Mouse (Mus musculus) erythroblast, embryonic 14.5 days (primary cell): ENCODE results near the gene Scd2. TPM values are rescaled to one million over a fixed set of nuclear protein-coding genes. Genes with fewer than 3 reads are reported as not detected.
"Not testable (repeated sequence)": the region's sequence is repeated elsewhere in the genome, so short reads cannot be mapped to it uniquely, and the experiment has no call there.

Experiments
- H3K27me3 ChIP-seq: 2 replicates; pipeline ENCODE4 v1.6.1; 2012; ENCODE audit warnings: inconsistent platforms; ENCODE audit not compliant: control insufficient read depth
- H3K36me3 ChIP-seq: 2 replicates; pipeline ENCODE4 v1.6.1; 2012; ENCODE audit warnings: mild to moderate bottlenecking, inconsistent platforms; ENCODE audit not compliant: control insufficient read depth
- H3K4me1 ChIP-seq: 2 replicates; pipeline ENCODE4 v1.6.1; 2012; ENCODE audit warnings: inconsistent platforms; ENCODE audit not compliant: control insufficient read depth
- H3K4me3 ChIP-seq: replicated peaks from 2 replicates; pipeline ENCODE3; 2012; ENCODE audit warnings: moderate library complexity, mild to moderate bottlenecking, inconsistent platforms
- H3K9me3 ChIP-seq: 2 replicates; pipeline ENCODE4 v1.6.1; 2012; ENCODE audit warnings: low read length, inconsistent platforms, mixed read lengths; ENCODE audit not compliant: control insufficient read depth
- GATA1 ChIP-seq: IDR thresholded peaks from 2 replicates; pipeline ENCODE4 v1.6.1; 2012; ENCODE audit warnings: low read length, inconsistent platforms, mixed read lengths
- TAL1 ChIP-seq: IDR thresholded peaks from 3 replicates; pipeline ENCODE4 v1.6.1; 2012; ENCODE audit warnings: low read length, inconsistent platforms, mixed read lengths
- polyA plus RNA-seq: library from polyadenylated mRNA; stranded (reverse); fragments of >175 nt; gene quantifications from 2 replicates; pipeline ENCODE4 v1.2.3, GENCODE M21; 2012

The Scd2 gene
- polyA plus RNA-seq, 1 experiment: 0.27 TPM

DNA sequence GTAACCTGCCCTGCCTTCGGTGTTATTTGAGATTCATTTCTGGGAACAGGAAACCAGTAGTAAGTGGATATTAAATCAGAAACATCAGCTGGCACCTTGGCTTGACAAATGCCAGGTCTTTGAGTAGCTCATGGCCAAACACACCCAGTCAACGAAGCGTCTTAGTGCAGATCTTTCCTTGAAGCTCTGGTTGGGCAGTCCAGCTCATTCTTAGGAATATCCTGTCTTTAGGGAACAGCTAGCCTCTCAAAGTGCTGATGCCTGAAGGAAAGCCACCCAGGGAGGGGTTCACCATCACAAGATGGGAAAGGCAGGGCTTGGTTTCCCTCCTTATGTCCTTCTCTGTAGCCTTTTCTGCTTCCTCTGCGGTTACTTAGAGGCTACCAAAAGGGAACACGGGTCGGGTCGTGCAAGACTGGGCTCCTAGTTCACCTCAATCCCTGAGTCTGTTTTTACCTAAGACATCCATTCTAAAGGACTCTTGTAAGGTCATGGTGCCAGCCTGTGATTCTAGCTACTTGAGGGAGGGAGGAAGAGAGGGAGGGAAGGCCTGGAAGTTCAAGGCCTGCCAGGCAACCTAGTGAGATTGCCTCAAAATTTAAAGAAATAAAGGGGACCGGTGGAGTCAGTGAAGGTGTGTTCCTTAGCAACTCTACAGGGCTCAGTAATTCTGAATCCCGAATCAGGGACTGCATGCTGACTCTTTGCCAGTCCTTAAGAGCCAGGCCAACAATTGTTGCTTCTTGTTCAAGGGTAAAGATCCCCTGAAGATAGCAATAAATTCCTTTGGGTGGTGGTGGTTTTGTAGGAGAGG lies 13.8 kb downstream of the Scd2 start:
- Histone ChIP-seq H3K36me3 (peaks cover 70% of the 10 kb centered on the region), H3K4me1 (peaks cover 24% of the 10 kb centered on the region), H3K27me3 (no peaks in the 10 kb centered on the region), H3K4me3 (no peak overlapping the region), H3K9me3 (no peaks in the 10 kb centered on the region)
- no peak for TF ChIP-seq GATA1
- no peak for TF ChIP-seq TAL1

DNA sequence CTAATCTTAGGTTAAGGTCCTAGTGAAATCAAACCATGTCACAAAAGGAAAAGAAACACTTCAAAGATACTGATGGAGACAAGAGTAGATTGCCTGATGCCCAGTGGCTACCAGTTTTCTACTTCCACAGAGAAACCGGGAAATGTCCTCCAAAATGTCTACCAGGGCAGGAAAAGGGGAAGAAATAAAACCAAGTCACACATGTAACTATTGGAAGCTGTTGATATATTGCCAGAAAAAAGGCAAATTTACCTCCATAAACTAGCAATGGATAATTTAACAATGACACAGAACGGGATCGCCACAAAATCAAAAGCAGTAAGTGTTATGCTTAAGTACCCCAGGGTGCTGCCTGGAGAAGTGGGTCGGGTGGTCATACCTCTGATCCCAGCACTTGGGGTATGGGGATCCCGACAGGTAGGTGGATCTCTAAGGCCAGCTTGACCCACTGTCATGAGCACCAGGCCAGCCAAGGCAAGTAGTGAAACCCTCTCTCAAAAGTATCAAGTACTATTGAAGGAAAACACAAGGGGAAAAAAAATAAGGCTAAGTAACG lies 14.5 kb downstream of the Scd2 start:
- Histone ChIP-seq H3K36me3 (peaks cover 63% of the 10 kb centered on the region), H3K4me1 (peaks cover 18% of the 10 kb centered on the region)

DNA sequence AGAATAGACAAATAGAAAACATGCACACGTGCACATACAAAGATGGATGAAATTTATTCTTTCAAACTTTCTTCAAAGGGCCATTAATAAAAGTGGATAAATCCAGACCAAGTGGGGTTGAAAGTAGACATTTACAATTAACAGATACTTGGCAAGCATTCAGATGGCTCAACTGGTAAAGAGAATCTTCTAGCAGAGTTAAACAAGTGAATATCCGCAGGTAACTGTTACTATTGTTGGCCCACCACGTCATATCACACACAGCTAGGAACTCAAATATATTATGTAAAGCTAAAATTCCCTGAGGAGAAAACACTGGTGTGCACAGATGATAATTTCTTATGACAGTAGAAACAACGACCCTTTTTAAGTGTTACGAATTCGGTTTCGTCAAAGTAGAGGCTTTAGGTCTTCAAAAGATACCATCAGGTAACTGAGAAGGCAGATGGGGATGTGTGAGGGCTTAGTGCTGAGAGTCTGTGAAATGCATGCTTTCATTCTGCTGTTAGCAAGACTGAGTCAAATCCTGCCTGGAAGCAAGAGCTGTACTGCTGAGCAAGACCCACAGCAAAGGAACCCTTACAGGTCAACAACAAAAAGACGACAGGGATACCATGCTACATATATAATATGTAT lies 15.3 kb downstream of the Scd2 start:
- TF ChIP-seq TAL1: no peak
- TF ChIP-seq GATA1: no peak
- no peaks in the 10 kb centered on the region for H3K27me3 ChIP-seq
- H3K36me3 ChIP-seq: peaks cover 55% of the 10 kb centered on the region
- no peak overlapping the region for H3K4me3 ChIP-seq
- no peaks in the 10 kb centered on the region for H3K9me3 ChIP-seq
- peaks cover 17% of the 10 kb centered on the region for H3K4me1 ChIP-seq

More for the DNA sequence above, 14.5 kb downstream of the Scd2 start:
- Histone ChIP-seq H3K4me3 (no peak overlapping the region), H3K27me3 (no peaks in the 10 kb centered on the region), H3K9me3 (no peaks in the 10 kb centered on the region)
- TF ChIP-seq GATA1: no peak
- no peak for TF ChIP-seq TAL1

DNA sequence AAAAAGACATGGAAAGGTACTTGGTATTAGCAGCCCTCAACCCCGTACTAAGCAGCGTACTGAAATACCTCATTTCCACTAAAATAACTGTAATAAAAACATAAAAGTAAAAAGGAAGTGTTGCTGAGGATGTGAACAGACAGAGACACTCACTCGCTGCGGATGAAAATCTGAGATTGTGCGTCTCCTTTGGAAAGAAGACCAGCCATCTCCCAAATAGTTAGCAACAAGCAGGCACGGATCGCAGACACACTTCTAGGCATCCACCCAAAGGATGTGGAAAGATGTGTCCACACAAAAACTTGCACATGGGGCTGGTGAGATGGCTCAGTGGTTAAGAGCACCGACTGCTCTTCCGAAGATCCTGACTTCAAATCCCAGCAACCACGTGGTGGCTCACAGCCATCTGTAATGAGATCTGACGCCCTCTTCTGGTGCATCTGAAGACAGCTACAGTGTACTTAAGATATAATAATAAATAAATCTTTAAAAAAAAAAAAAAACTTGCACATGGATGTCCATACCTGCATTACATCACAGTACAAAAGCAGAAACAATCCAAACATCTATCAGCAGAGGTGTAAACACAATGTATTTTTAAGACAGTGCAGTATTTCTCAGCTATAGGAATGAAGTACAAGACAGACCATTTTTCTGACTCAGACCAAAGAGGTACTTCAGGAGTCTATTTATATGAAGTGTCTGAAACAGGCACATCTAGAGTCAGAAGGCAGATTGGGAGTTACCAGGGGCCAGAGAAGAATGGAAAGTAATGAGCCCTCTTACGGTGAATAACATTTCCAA lies 16.1 kb downstream of the Scd2 start:
- Histone ChIP-seq H3K27me3 (no peaks in the 10 kb centered on the region), H3K4me3 (no peak overlapping the region), H3K9me3 (no peaks in the 10 kb centered on the region), H3K36me3 (peaks cover 47% of the 10 kb centered on the region), H3K4me1 (peaks cover 23% of the 10 kb centered on the region)
- TF ChIP-seq TAL1: no peak

DNA sequence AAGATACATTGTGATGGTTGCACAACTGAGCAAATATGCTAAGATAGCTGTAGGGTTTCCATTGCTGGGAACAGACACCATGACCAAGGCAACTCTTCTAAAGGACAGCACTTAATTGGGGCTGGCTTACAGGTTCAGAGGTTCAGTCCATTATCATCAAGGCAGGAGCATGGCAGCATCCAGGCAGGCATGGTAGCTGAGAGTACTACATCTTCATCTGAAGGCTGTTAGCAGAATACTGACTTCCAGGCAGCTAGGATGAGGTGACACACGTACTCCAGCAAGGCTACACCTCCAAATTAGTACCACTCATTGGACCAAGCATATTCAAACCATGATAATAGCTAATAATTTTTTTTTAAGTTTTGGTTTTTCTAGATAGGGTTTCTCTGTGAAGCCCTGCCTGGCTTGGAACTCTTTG lies 16.7 kb downstream of the Scd2 start:
- H3K27me3 ChIP-seq, H3K9me3 ChIP-seq, H3K4me3 ChIP-seq: not testable (repeated sequence)
- H3K36me3 ChIP-seq: peaks cover 41% of the 10 kb centered on the region
- peaks cover 26% of the 10 kb centered on the region for H3K4me1 ChIP-seq

DNA sequence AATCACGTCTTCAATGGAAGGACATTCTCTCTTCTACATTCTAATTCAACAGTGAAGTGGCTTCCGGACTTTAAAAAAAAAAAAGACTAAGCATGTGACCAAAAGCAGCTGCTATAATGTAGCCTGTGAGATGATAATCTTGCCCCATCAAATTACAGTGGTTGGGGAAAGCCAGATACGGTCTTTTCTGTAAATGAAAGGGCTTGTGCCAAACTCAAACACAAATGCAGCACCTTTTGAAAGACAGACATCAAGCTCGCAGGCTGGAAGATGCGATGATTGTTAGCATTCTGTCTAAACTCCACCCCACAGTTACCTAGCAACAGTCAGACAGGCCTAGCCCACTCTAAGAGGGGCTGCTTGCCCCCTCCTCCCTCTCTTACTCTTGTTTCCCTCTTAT lies 17.3 kb downstream of the Scd2 start:
- Histone ChIP-seq H3K4me3 (no peak overlapping the region), H3K4me1 (peaks cover 26% of the 10 kb centered on the region), H3K36me3 (peaks cover 35% of the 10 kb centered on the region), H3K27me3 (no peaks in the 10 kb centered on the region), H3K9me3 (no peaks in the 10 kb centered on the region)
- TF ChIP-seq TAL1: no peak
- TF ChIP-seq GATA1: no peak

DNA sequence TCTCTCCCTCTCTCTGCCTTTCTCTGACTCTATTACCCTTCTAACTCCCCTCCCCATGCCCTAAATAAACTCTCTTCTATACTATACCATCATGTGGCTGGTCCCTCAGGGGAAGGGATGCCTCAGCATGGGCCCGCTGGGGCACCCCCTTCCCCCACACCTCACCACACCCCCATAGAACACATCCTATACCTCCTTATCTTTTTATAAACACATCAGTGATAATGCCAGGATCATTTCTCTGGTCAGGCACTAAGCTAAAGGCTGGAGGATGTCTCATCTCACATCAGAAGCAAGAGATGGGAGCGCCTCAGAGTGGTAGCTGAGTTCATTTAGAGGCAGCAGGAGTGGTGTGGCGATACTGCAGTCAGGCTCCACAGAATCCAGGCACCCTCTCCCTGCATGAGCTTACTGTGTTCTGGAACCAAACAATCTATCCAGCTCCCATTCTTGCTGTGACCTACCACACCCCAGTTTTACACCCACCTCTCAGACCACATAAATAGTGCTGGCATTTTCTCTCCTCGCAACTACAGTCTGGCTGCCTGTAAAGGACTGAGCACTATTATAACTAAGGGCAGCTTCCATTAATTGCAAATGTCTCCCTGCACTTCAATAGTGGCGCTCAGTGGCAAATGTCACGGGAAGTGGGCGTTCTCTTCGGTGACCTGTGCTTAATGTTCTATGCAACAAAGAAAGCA lies 18.0 kb downstream of the Scd2 start:
- H3K9me3 ChIP-seq: no peaks in the 10 kb centered on the region
- H3K27me3 ChIP-seq: no peaks in the 10 kb centered on the region
- no peak for TF ChIP-seq GATA1
- no peak for TF ChIP-seq TAL1
- H3K4me3 ChIP-seq: no peak overlapping the region
- H3K4me1 ChIP-seq: peaks cover 26% of the 10 kb centered on the region
- peaks cover 28% of the 10 kb centered on the region for H3K36me3 ChIP-seq

DNA sequence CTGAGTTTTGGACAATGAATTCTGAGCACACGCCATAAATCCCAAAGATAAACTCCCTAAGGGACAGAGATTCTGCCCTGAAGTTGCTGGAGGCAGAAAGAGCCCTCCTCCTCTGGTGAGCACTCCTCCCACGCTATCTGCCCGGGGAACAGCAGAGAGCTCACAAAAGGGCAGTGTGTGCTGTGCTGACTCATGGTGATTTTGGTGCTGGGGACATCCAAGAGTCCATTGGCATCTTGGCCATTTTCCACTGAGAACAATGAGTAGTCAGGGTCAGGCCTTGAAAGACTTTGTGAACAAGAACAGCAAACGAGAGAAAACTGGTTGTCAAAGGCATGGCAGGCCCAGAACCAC lies 18.5 kb downstream of the Scd2 start:
- H3K9me3 ChIP-seq: no peaks in the 10 kb centered on the region
- peaks cover 23% of the 10 kb centered on the region for H3K36me3 ChIP-seq
- H3K27me3 ChIP-seq: no peaks in the 10 kb centered on the region
- TF ChIP-seq GATA1 (no peak), TAL1 (no peak)
- H3K4me3 ChIP-seq: no peak overlapping the region
- H3K4me1 ChIP-seq: peaks cover 27% of the 10 kb centered on the region
